In the genomic region with DNA sequence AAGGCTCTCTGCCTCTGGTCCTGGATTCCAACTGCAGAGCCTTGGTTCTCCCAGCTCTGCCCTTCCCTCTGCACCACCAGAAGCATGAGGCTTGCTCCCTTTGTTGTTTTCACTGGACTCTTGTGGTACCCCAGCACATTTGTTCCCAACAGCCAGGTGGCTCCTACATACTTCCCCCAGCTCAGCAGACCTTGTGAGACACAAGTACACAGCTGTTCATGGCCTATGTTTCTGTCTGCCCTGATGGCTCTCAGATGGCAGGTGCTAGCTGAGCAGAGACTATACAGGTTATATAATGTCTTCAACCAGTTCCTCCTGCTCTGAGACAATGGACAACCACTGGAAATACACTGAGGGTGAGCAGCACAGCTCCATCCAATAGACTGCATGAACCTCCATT, we compare ENCODE assay signal across 8 mouse cellular contexts. TPM values are rescaled to one million over a fixed set of nuclear protein-coding genes. Genes with fewer than 3 reads are reported as not detected.
A peak's percentile ranks its signal among the peaks of the same experiment; 100 is the strongest.
ATAC-seq and TF ChIP-seq lines count a peak whose summit lies in the region.
"Had no signal": no experiment of that assay in that cellular context is flagged by ENCODE, and none has a peak within 500 bp of the region (broad histone marks: within the 10 kb centered on the region; RNA-seq: fewer than 3 reads in every experiment).

No protein-coding gene starts in this region.

- no peak overlapping the region for H3K4me2 ChIP-seq in myocyte (ENCODE audit: low read depth)

- no peak for TF ChIP-seq POLR2A in myocyte (IDR thresholded peaks at IDR 0.05; ENCODE audit: insufficient read length, low read depth)

- no peaks in the 10 kb centered on the region for H3K27me3 ChIP-seq in myocyte (ENCODE audit: control insufficient read depth, insufficient read depth, insufficient read length)

- H3K79me2 ChIP-seq in myocyte (ENCODE audit: control insufficient read depth, insufficient read depth), result no peaks in the 10 kb centered on the region

- no peak overlapping the region for H3ac ChIP-seq in myocyte (ENCODE audit: control insufficient read depth, insufficient read length)

- ATAC-seq in megakaryocyte-erythroid progenitor cell, adult 5-6 weeks (replicated peaks; ENCODE audit: low FRiP score, low TSS enrichment, poor library complexity, severe bottlenecking), result no peak
- ATAC-seq: activated CD4-positive, CD25-positive, alpha-beta regulatory T cell, adult 4 months; CD4-positive, CD25-positive, alpha-beta regulatory T cell, adult 4 months; Patski had no signal

- H3K4me3 ChIP-seq in myocyte, result no peak overlapping the region

- H3K36me3 ChIP-seq in myocyte (ENCODE audit: control insufficient read depth, insufficient read depth), result no peaks in the 10 kb centered on the region
- H3K36me3 ChIP-seq: G1E had no signal

TF ChIP-seq in myocyte, 11 proteins besides CTCF, POLR2A, EP300 and RAD21:
- TF ChIP-seq MYOG (IDR thresholded peaks at IDR 0.05; ENCODE audit: control insufficient read depth in 1 of 3, insufficient read depth in 1 of 3, insufficient read length in 2 of 3, low read depth in 2 of 3) (peak in 2 of 3 experiments; percentile 62 to 79), MYOD1 (IDR thresholded peaks at IDR 0.05; ENCODE audit: control insufficient read depth in 1 of 3, insufficient read length in 2 of 3, low read depth in 2 of 3) (peak in 2 of 3 experiments; percentile 70 to 80), E2F4 (IDR thresholded peaks at IDR 0.05; ENCODE audit: insufficient read depth) (no peak)

RNA-seq across cellular contexts. Expression of gene Galnt9, which starts 43.3 kb away (rescaled TPM):
- polyA plus RNA-seq in myocyte (2012; fragmentation: generic; extraction: Trizol), result 0.11 TPM
- not detected in 2 replicates for total RNA-seq in megakaryocyte-erythroid progenitor cell, adult 5-6 weeks (2014; fragmentation: Nextera tagmentation)
- not detected in 2 replicates for total RNA-seq in megakaryocyte-erythroid progenitor cell, adult 5-6 weeks (2017)
- total RNA-seq: adrenal gland, postnatal 14 days; CH12.LX had no signal
- polyA plus RNA-seq: G1E, Patski had no signal
